Mouse (Mus musculus) testis, adult 2 months (tissue): Measurements from ENCODE around the gene Ankrd60.

Experiments used
- CTCF ChIP-seq: fragments of 200-500 bp; IDR thresholded peaks from 2 replicates; pipeline ENCODE4 v1.5.1; 2012; ENCODE audit warnings: low read depth, mild to moderate bottlenecking, inconsistent platforms, low read length, moderate library complexity; ENCODE audit not compliant: control insufficient read depth, insufficient read depth, insufficient replicate concordance
- POLR2A ChIP-seq: fragments of 200-500 bp; IDR thresholded peaks from 2 replicates; pipeline ENCODE4 v1.6.1; 2012; ENCODE audit warnings: low read depth, mild to moderate bottlenecking, inconsistent platforms, low read length, moderate library complexity; ENCODE audit not compliant: control insufficient read depth

- TF ChIP-seq CTCF: no peak
- no peak for TF ChIP-seq POLR2A
Measured at GRCm38 (mm10) chr2:173625786-173626185, 47.6 kb upstream of the Ankrd60 start.
